Mouse (Mus musculus) small intestine, adult 2 months (tissue): Measurements from ENCODE around the gene Atl2. TPM values are rescaled to one million over a fixed set of nuclear protein-coding genes. Genes with fewer than 3 reads are reported as not detected.
A peak's percentile ranks its signal among the peaks of the same experiment; 100 is the strongest.

Source experiments
- H3K27ac ChIP-seq: fragments of 200-500 bp; 2 replicates; pipeline ENCODE4 v1.5.1; 2012; ENCODE audit warnings: low read depth, low read length, control low read depth, inconsistent platforms; ENCODE audit not compliant: insufficient read depth
- H3K27me3 ChIP-seq: fragments of 200-500 bp; 2 replicates; pipeline ENCODE4 v1.6.1; 2012; ENCODE audit warnings: mild to moderate bottlenecking, moderate library complexity, low read length, inconsistent platforms; ENCODE audit not compliant: control insufficient read depth, insufficient read depth
- H3K36me3 ChIP-seq: fragments of 200-500 bp; 2 replicates; pipeline ENCODE4 v1.6.1; 2012; ENCODE audit warnings: mild to moderate bottlenecking, low read length, control low read depth, inconsistent platforms; ENCODE audit not compliant: control insufficient read depth, insufficient read depth
- H3K4me1 ChIP-seq: fragments of 200-500 bp; 2 replicates; pipeline ENCODE4 v1.6.1; 2012; ENCODE audit warnings: low read length, inconsistent platforms, mixed read lengths; ENCODE audit not compliant: control insufficient read depth, insufficient read depth, insufficient read length
- H3K4me3 ChIP-seq: fragments of 200-500 bp; 2 replicates; pipeline ENCODE4 v1.5.1; 2012; ENCODE audit warnings: low read depth, mild to moderate bottlenecking, control low read depth, inconsistent platforms, low read length, moderate library complexity
- CTCF ChIP-seq: fragments of 200-500 bp; IDR thresholded peaks from 2 replicates; pipeline ENCODE4 v1.5.1; 2012; ENCODE audit warnings: low read depth, mild to moderate bottlenecking, control low read depth, inconsistent platforms, low read length, moderate library complexity, mixed read lengths; ENCODE audit not compliant: insufficient replicate concordance, insufficient read length; ENCODE audit errors: extremely low read depth
- POLR2A ChIP-seq: fragments of 200-500 bp; IDR thresholded peaks from 2 replicates; pipeline ENCODE4 v1.6.1; 2012; ENCODE audit warnings: low read depth, mild to moderate bottlenecking, control low read depth, inconsistent platforms, low read length, moderate library complexity
- WGBS: fragments of 180-500 bp; shearing (Covaris S2); methylation state at CpG from one replicate; pipeline ENCODE4 v1.1.7; 2018; 5-methylcytosine and 5-hydroxymethylcytosine counted together
- polyA plus RNA-seq: library from polyadenylated mRNA; depleted of rRNA; stranded (reverse); fragments of >200 nt; gene quantifications from 2 replicates; pipeline ENCODE4 v1.2.3, GENCODE M21; 2012

Gene Atl2
- polyA plus RNA-seq, 1 experiment: 12.8 TPM

DNA sequence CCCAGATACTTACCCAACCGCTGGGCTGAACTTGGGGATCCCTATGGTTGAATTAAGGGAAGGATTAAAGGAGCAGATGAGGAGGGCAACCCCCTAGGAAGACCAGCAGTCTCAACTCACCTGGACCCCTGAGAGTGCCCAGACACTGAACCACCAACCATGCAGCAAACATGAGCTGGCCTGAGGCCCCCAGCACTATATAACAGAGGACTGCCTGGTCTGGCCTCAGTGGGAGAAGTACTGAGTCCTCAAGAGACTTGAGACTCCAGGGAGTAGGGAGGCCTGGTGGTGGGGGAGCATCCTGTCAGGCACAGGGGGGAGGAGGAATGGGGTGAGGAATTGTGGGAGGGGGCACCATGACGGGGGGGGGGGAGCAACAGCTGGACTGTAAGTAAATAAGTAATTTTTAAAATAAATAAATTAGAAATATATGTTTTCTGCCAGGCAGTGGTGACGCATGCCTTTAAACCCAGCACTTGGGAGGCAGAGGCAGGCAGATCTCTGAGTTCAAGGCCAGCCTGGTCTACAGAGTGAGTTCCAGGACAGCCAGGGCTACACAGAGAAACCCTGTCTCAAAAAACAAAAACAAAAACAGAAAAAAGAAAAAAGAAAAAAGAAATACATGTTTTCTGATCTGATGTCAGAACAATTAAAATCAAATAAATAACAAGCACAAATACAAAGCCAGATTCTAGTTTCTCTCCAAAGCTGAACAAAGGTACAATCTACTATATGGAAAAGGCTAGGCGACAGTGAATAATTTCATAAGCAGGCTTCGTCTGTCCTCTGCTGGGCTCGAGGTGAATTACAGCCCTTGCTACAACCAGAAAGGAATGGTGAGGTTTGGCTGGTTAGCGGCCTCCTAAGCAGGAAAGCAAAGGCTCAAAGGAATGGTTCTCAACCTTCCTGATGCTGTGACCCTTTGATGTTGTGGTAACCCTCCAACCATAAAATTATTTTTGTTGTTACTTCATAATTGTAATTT is 55.4 kb downstream of the Atl2 start:
- 45% methylated on average over 7 of the region's 7 CpGs for WGBS
- Histone ChIP-seq H3K4me1 (no peaks in the 10 kb centered on the region), H3K27me3 (no peaks in the 10 kb centered on the region), H3K27ac (no peak overlapping the region), H3K4me3 (no peak overlapping the region), H3K36me3 (no peaks in the 10 kb centered on the region)
- TF ChIP-seq CTCF (peak; percentile 59; the same call in 1 of the 2 replicates), POLR2A (no peak)

DNA sequence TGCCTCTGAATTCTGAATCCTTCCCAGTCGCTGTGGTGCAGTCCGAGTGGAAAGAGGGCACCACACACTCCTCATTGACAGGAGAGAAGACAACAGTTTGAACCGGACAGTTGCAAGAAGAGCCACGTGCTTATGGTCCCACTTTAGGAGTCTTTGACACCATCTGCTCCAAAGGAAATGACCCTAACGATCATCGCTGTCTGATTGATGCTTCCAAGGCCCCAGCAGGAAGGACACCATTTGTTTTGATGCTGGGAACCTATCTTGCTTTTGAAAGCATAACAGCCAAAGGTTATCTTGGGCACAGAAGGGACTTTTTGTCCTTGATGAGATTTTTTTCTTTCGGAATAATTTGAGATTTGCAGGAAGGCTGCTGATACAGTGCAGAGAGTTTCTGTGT is 58.9 kb downstream of the Atl2 start:
- Histone ChIP-seq H3K4me1 (no peaks in the 10 kb centered on the region), H3K36me3 (no peaks in the 10 kb centered on the region), H3K27me3 (no peaks in the 10 kb centered on the region), H3K27ac (no peak overlapping the region), H3K4me3 (no peak overlapping the region)
- 84% methylated on average over 7 of the region's 7 CpGs for WGBS
- TF ChIP-seq CTCF (no peak), POLR2A (no peak)

DNA sequence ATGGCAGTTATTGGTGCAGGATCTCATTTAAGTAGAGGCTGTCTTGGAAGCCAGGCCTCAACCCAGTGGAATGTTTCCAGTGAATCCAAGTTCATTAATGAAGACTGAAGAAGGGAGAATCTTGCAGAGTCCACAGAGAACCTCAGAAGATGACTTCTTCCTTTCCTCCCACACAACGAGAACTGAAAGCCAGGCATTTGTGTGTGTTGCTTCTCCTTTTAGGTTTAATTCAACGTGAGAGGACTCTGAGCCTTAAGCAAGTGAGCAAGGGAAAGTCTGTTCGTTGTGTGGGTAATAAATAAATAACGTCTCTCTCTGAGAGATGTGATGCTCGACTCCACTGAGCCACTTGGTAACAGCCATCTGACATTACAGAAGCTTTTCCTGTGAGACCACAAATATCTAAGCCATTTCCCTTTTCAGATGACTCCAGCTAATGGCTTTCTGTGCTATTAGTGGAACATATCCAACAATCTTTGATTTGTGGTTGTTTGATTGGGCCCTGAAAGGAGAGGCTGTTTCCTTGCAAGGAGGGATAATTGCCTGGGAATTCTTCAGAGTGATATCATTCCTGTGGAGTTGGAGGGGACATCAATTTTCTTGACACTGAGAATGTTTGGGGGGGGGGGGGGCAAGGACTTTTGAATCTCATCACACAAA is 60.1 kb downstream of the Atl2 start:
- Histone ChIP-seq H3K27me3 (no peaks in the 10 kb centered on the region), H3K27ac (no peak overlapping the region), H3K4me3 (no peak overlapping the region), H3K36me3 (no peaks in the 10 kb centered on the region), H3K4me1 (no peaks in the 10 kb centered on the region)
- TF ChIP-seq CTCF (no peak), POLR2A (no peak)
- WGBS: 34% methylated on average over 5 of the region's 5 CpGs

- no peak overlapping the region for H3K27ac ChIP-seq
- 18% methylated on average over 1 of the region's 1 CpGs for WGBS
- no peaks in the 10 kb centered on the region for H3K36me3 ChIP-seq
- no peaks in the 10 kb centered on the region for H3K4me1 ChIP-seq
- H3K4me3 ChIP-seq: no peak overlapping the region
- TF ChIP-seq CTCF (no peak), POLR2A (no peak)
- no peaks in the 10 kb centered on the region for H3K27me3 ChIP-seq
These were observed 63.6 kb downstream of the Atl2 start for GRCm38 (mm10) chr17:79832284-79832683.

- no peak for TF ChIP-seq CTCF
- TF ChIP-seq POLR2A: no peak
- Histone ChIP-seq H3K4me3 (no peak overlapping the region), H3K27ac (no peak overlapping the region), H3K27me3 (no peaks in the 10 kb centered on the region), H3K36me3 (no peaks in the 10 kb centered on the region), H3K4me1 (no peaks in the 10 kb centered on the region)
- 65% methylated on average over 6 of the region's 6 CpGs for WGBS
These were observed 69.4 kb downstream of the Atl2 start for GRCm38 (mm10) chr17:79826482-79827034.

DNA sequence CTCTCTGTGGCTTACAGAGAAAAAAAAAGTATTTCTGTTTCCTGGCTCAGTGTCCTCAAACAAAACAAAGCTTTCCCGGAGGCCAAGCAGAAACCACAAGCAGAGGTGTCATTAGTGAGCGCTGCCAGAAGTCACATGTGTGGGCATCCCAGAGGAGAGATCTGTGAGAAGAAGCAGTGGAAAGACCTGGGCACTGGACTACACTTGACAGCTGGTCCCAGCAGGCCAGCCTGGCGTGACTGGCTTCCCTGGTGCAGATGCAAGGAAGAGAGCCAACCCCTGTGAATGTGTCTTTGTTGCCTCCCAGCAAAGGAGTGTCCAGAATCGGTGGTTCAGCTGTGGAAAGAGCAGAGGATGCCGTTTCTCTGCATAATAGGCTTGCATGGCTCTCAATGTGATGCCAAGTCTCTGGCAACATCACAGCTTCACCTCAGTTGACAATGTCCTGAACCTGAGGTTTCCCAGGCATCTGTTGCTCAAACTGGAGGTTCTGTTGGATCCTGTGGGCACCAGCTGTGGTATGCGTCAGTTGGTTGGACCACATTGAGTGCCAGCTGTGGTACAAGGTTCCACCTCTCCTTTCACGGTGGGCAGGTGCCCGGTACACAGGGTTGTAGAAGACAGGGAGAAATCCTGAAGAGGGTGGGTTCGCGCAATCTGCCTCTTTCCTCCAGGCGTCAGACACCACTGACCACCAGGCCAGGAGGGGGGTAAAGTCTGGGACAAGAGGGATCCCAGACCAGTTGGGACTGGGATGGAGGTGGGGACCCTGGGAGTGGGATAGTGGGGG is 70.5 kb downstream of the Atl2 start:
- Histone ChIP-seq H3K4me3 (no peak overlapping the region), H3K27ac (no peak overlapping the region), H3K4me1 (peaks cover 2% of the 10 kb centered on the region; the same call in 1 of the 2 replicates), H3K27me3 (no peaks in the 10 kb centered on the region), H3K36me3 (no peaks in the 10 kb centered on the region)
- no peak for TF ChIP-seq CTCF
- no peak for TF ChIP-seq POLR2A
- 73% methylated on average over 11 of the region's 11 CpGs for WGBS

DNA sequence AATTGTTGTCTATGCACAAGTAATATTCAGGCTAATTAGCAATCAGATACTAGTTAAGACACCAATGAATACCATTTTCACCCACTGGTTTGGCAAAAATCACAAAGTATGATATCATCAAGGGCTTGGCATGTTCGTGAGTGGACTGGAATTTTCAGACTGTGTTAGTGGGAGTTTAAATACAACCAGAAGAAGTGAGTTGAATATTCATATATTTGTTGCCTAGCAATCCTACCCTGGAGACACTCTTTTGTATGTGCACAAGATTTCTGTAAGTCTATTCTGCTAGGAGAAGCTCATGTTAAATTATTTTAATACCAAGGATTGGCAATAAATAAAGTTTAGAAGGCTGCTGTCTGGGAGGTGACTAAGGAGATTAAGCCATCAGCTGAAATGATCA is 71.5 kb downstream of the Atl2 start:
- Histone ChIP-seq H3K36me3 (no peaks in the 10 kb centered on the region), H3K4me3 (no peak overlapping the region), H3K27me3 (no peaks in the 10 kb centered on the region), H3K27ac (no peak overlapping the region), H3K4me1 (peaks cover 2% of the 10 kb centered on the region; the same call in 1 of the 2 replicates)
- TF ChIP-seq POLR2A: no peak
- no peak for TF ChIP-seq CTCF
- WGBS: 68% methylated on average over 1 of the region's 1 CpGs
